Mouse (Mus musculus) heart, postnatal 10 days (tissue): ENCODE measurements around the gene Rbm5. TPM values are rescaled to one million over a fixed set of nuclear protein-coding genes. Genes with fewer than 3 reads are reported as not detected.
A peak's percentile ranks its signal among the peaks of the same experiment; 100 is the strongest.

Experiments
- DNase-seq, 2 experiments: peaks; one replicate each; pipeline ENCODE4 v3.0.0; 2021
- intact Hi-C: fragments of 180-260 bp; cut with DNase I; formaldehyde crosslinking; loops from one replicate; pipeline ENCODE4 v1.15.1; 2025
- total RNA-seq, 2 experiments: library from RNA; stranded (reverse); gene quantifications; 2 replicates each; pipeline ENCODE4 v1.2.3; 2021

Rbm5 gene
- total RNA-seq: 10 to 100 TPM; 57.8 to 66.6 TPM

- intact Hi-C loops: no loop called here
- peak; percentile 94 to 95 for DNase-seq
Measured at GRCm38 (mm10) chr9:107770374-107771290, at the start of gene Rbm5. Rbm5 (minus strand) TSS chr9:107770996.

- no peak for DNase-seq
- intact Hi-C loops: no loop called here
Measured at GRCm38 (mm10) chr9:107812132-107812531, 41.3 kb upstream of the Rbm5 start.

GRCm38 (mm10) chr9:107810985-107811384 is 40.2 kb upstream of the Rbm5 start:
- intact Hi-C loops: no loop called here

GRCm38 (mm10) chr9:107791714-107792113 is 20.9 kb upstream of the Rbm5 start:
- no peak for DNase-seq
- intact Hi-C loops: loop anchor here (10.0 kb wide), 1 partner anchor 743 kb away; no protein-coding TSS in a partner anchor

More at GRCm38 (mm10) chr9:107810985-107811384, 40.2 kb upstream of the Rbm5 start:
- DNase-seq: no peak

- DNase-seq: no peak
- intact Hi-C loops: no loop called here
Measured at GRCm38 (mm10) chr9:107782536-107783203, 11.9 kb upstream of the Rbm5 start.

GRCm38 (mm10) chr9:107776809-107777208 is 6.0 kb upstream of the Rbm5 start:
- no peak for DNase-seq
- intact Hi-C loops: no loop called here

- intact Hi-C loops: no loop called here
- no peak for DNase-seq
Measured at GRCm38 (mm10) chr9:107774411-107774810, 3.6 kb upstream of the Rbm5 start.

- intact Hi-C loops: no loop called here
- no peak for DNase-seq
Measured at GRCm38 (mm10) chr9:107771782-107772181, 986 bp upstream of the Rbm5 start.

GRCm38 (mm10) chr9:107770037-107770373 is 791 bp downstream of the Rbm5 start:
- intact Hi-C loops: no loop called here
- no peak for DNase-seq

GRCm38 (mm10) chr9:107769445-107770000 is 1.3 kb downstream of the Rbm5 start:
- DNase-seq: no peak

GRCm38 (mm10) chr9:107768851-107769250 is 1.9 kb downstream of the Rbm5 start:
- peak; percentile 16 to 19 for DNase-seq
- intact Hi-C loops: no loop called here

More at GRCm38 (mm10) chr9:107769445-107770000, 1.3 kb downstream of the Rbm5 start:
- intact Hi-C loops: no loop called here

GRCm38 (mm10) chr9:107759593-107759992 is 11.2 kb downstream of the Rbm5 start:
- intact Hi-C loops: no loop called here

GRCm38 (mm10) chr9:107750378-107750777 is 20.4 kb downstream of the Rbm5 start:
- intact Hi-C loops: no loop called here
- DNase-seq: no peak

More at GRCm38 (mm10) chr9:107759593-107759992, 11.2 kb downstream of the Rbm5 start:
- DNase-seq: no peak

GRCm38 (mm10) chr9:107748063-107748462 is 22.7 kb downstream of the Rbm5 start:
- no peak for DNase-seq
- intact Hi-C loops: no loop called here

- intact Hi-C loops: no loop called here
- no peak for DNase-seq
Measured at GRCm38 (mm10) chr9:107747310-107747709, 23.5 kb downstream of the Rbm5 start.

GRCm38 (mm10) chr9:107746679-107747078 is 24.1 kb downstream of the Rbm5 start:
- intact Hi-C loops: no loop called here
- no peak for DNase-seq

GRCm38 (mm10) chr9:107744061-107744460 is 26.7 kb downstream of the Rbm5 start:
- intact Hi-C loops: no loop called here

GRCm38 (mm10) chr9:107738841-107739202 is 32.0 kb downstream of the Rbm5 start:
- DNase-seq: peak; percentile 37 to 59
- intact Hi-C loops: loop anchor here (1.0 to 5.0 kb wide), 3 partner anchors 30 to 137 kb away; no protein-coding TSS in a partner anchor

More at GRCm38 (mm10) chr9:107744061-107744460, 26.7 kb downstream of the Rbm5 start:
- no peak for DNase-seq

- intact Hi-C loops: loop anchor here (1.0 to 5.0 kb wide), 3 partner anchors 29 to 136 kb away; no protein-coding TSS in a partner anchor
- DNase-seq: peak; percentile 89 to 93
Measured at GRCm38 (mm10) chr9:107738020-107738840, 32.6 kb downstream of the Rbm5 start.

- intact Hi-C loops: loop anchor here (5.0 kb wide), 1 partner anchor 134 kb away; no protein-coding TSS in a partner anchor
- no peak for DNase-seq
Measured at GRCm38 (mm10) chr9:107736185-107736485, 34.7 kb downstream of the Rbm5 start.
